Mouse (Mus musculus) embryonic facial prominence, embryonic 11.5 days (tissue): ENCODE measurements around the gene Runx3. TPM values are rescaled to one million over a fixed set of nuclear protein-coding genes. Genes with fewer than 3 reads are reported as not detected.
"Not testable (repeated sequence)": the region's sequence is repeated elsewhere in the genome, so short reads cannot be mapped to it uniquely, and the experiment has no call there.

Experiments used
- ATAC-seq: fragments of 200-750 bp; cut with Nextera tagmentation; replicated peaks from 2 replicates; pipeline ENCODE4 v1.8.0; 2017; ENCODE audit warnings: low read depth; ENCODE audit not compliant: insufficient number of reproducible peaks, low FRiP score, low TSS enrichment
- DNase-seq: peaks from one replicate; pipeline ENCODE4 v3.0.0-alpha.2; 2015; ENCODE audit warnings: low spot score
- H3K27ac ChIP-seq: fragments of 300-500 bp; sonication (generic); replicated peaks from 2 replicates; pipeline ENCODE4 v1.5.1; 2014; ENCODE audit warnings: mild to moderate bottlenecking, low read depth, low read length, control low read depth
- H3K27me3 ChIP-seq: fragments of 300-500 bp; sonication (generic); 2 replicates; pipeline ENCODE4 v1.6.1; 2014; ENCODE audit warnings: mild to moderate bottlenecking, low read length, moderate library complexity, mixed read lengths; ENCODE audit not compliant: control insufficient read depth, insufficient read depth
- H3K36me3 ChIP-seq: fragments of 300-500 bp; sonication (generic); replicated peaks from 2 replicates; pipeline ENCODE4 v1.6.1; 2014; ENCODE audit warnings: low read depth, mild to moderate bottlenecking, low read length, moderate library complexity, mixed read lengths; ENCODE audit not compliant: control insufficient read depth, insufficient read depth
- H3K4me1 ChIP-seq: fragments of 300-500 bp; sonication (generic); 2 replicates; pipeline ENCODE4 v1.6.1; 2014; ENCODE audit warnings: low read length, mixed read lengths; ENCODE audit not compliant: control insufficient read depth, insufficient read depth
- H3K4me2 ChIP-seq: fragments of 300-500 bp; sonication (generic); 2 replicates; pipeline ENCODE4 v1.6.1; 2014; ENCODE audit warnings: low read depth, mild to moderate bottlenecking, control low read depth, low read length, moderate library complexity
- H3K4me3 ChIP-seq: fragments of 300-500 bp; sonication (generic); 2 replicates; pipeline ENCODE4 v1.5.1; 2014; ENCODE audit warnings: low read depth, low read length, control low read depth
- H3K9ac ChIP-seq: fragments of 300-500 bp; sonication (generic); replicated peaks from 2 replicates; pipeline ENCODE4 v1.6.1; 2014; ENCODE audit warnings: mild to moderate bottlenecking, control low read depth, low read length
- H3K9me3 ChIP-seq: fragments of 300-500 bp; sonication (generic); replicated peaks from 2 replicates; pipeline ENCODE4 v1.6.1; 2016; ENCODE audit warnings: mild to moderate bottlenecking, low read length, inconsistent platforms, mixed read lengths; ENCODE audit not compliant: control insufficient read depth
- WGBS: fragments of 180-500 bp; shearing (Covaris S2); extraction: QIAGEN DNeasy Blood & Tissue Kit; methylation state at CpG from one replicate; pipeline ENCODE4 v1.1.7; 2014; 5-methylcytosine and 5-hydroxymethylcytosine counted together
- polyA plus RNA-seq: library from polyadenylated mRNA; unstranded; fragments of >200 nt; fragmentation: Nextera tagmentation; extraction: Ambion mirVana; gene quantifications from 2 replicates; pipeline ENCODE4 v1.2.1, GENCODE M21; 2014

The Runx3 gene
- polyA plus RNA-seq, 1 experiment from 2014 or later: 0.48 TPM

GRCm38 (mm10) chr4:135171304-135171875 lies 50.9 kb downstream of the Runx3 start:
- ATAC-seq: 0 out of 2 replicates have a peak, but pooled peaks have one; percentile 20
- 34% methylated on average over 12 of the region's 12 CpGs for WGBS
- no peaks in the 10 kb centered on the region for H3K36me3 ChIP-seq
- DNase-seq: peak; percentile 30
- H3K4me2 ChIP-seq: no peak overlapping the region
- H3K4me3 ChIP-seq: no peak overlapping the region
- no peaks in the 10 kb centered on the region for H3K9me3 ChIP-seq
- peaks cover 27% of the 10 kb centered on the region for H3K4me1 ChIP-seq
- no peak overlapping the region for H3K27ac ChIP-seq
- no peak overlapping the region for H3K9ac ChIP-seq
- peaks cover 21% of the 10 kb centered on the region for H3K27me3 ChIP-seq

DNA sequence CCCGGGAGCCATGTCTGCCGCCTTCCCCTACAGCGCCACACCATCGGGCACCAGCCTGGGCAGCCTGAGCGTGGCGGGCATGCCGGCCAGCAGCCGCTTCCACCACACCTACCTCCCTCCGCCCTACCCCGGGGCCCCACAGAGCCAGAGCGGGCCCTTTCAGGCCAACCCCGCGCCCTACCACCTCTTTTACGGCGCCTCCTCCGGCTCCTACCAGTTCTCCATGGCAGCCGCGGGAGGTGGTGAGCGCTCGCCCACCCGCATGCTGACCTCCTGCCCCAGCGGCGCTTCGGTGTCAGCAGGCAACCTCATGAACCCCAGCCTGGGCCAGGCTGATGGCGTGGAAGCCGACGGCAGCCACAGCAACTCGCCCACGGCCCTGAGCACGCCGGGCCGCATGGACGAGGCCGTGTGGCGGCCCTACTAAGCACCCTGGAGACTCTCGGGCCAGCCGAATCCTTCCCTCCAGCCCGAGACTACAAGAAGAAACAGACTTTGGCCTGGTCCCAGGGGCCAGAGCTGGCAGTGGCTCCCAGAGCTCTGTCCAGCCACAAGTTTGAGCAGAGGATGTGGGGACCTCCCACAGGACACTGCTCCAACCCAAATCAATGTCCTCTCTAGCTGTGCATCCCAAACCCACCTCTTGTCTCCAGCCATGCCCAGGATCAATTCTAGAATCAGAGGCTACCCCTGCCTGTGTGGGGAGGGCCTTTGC lies 55.1 kb downstream of the Runx3 start:
- ATAC-seq (no peak), DNase-seq (no peak)
- Histone ChIP-seq H3K4me1 (peaks cover 9% of the 10 kb centered on the region), H3K9me3 (no peaks in the 10 kb centered on the region), H3K4me3 (peak overlapping the region; percentile 21; the same call in 1 of the 2 replicates), H3K4me2 (peak overlapping the region; percentile 44), H3K27me3 (peaks cover 11% of the 10 kb centered on the region), H3K36me3 (no peaks in the 10 kb centered on the region), H3K9ac (peak overlapping the region; percentile 54), H3K27ac (no peak overlapping the region)
- WGBS: 4% methylated on average over 38 of the region's 38 CpGs

DNA sequence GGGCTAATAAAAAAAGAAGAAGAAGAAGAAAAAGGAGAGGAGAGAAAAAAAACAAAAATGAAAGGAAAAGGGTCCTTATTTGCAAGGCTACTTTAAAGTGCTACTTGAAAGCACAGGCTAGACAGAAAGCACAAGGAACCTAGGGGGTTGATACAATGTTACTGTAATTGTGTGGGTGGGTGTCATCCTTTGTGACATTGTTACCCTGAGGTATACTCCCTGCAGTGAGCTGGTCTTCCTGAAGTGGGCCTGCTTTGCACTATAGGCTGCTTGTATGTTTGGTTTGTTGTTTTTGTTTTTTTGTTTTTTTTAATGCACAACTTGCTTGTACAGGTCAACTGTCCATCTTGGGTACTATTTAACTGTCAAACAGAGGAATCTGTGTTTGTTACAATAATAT lies 57.1 kb downstream of the Runx3 start:
- H3K4me3 ChIP-seq: no peak overlapping the region
- no peaks in the 10 kb centered on the region for H3K36me3 ChIP-seq
- H3K27ac ChIP-seq: no peak overlapping the region
- H3K4me2 ChIP-seq: no peak overlapping the region
- H3K4me1 ChIP-seq: peaks cover 9% of the 10 kb centered on the region
- H3K9ac ChIP-seq: no peak overlapping the region
- H3K27me3 ChIP-seq: peaks cover 11% of the 10 kb centered on the region
- H3K9me3 ChIP-seq: no peaks in the 10 kb centered on the region
- DNase-seq (no peak), ATAC-seq (no peak)

GRCm38 (mm10) chr4:135179077-135179481 lies 58.6 kb downstream of the Runx3 start:
- no peak overlapping the region for H3K4me2 ChIP-seq
- no peak overlapping the region for H3K4me3 ChIP-seq
- H3K27me3 ChIP-seq: peaks cover 11% of the 10 kb centered on the region
- no peak overlapping the region for H3K9ac ChIP-seq
- H3K27ac ChIP-seq: no peak overlapping the region
- H3K4me1 ChIP-seq: peaks cover 4% of the 10 kb centered on the region
- no peaks in the 10 kb centered on the region for H3K9me3 ChIP-seq
- no peak for DNase-seq
- no peak for ATAC-seq
- no peaks in the 10 kb centered on the region for H3K36me3 ChIP-seq
- 24% methylated on average over 5 of the region's 5 CpGs for WGBS

- Histone ChIP-seq H3K9ac (no peak overlapping the region), H3K9me3 (no peaks in the 10 kb centered on the region), H3K4me3 (no peak overlapping the region), H3K27me3 (no peaks in the 10 kb centered on the region), H3K36me3 (no peaks in the 10 kb centered on the region), H3K4me1 (no peaks in the 10 kb centered on the region; the same call in 1 of the 2 replicates), H3K4me2 (no peak overlapping the region), H3K27ac (no peak overlapping the region)
- ATAC-seq (no peak), DNase-seq (no peak)
- 87% methylated on average over 4 of the region's 4 CpGs for WGBS
These were observed 61.4 kb downstream of the Runx3 start for GRCm38 (mm10) chr4:135181819-135182218.

GRCm38 (mm10) chr4:135184277-135184676 lies 63.8 kb downstream of the Runx3 start:
- ATAC-seq, H3K4me3 ChIP-seq, H3K27ac ChIP-seq, H3K4me2 ChIP-seq, H3K9ac ChIP-seq, DNase-seq, H3K36me3 ChIP-seq, H3K9me3 ChIP-seq, H3K27me3 ChIP-seq, H3K4me1 ChIP-seq: not testable (repeated sequence)
- 95% methylated on average over 5 of the region's 13 CpGs for WGBS

DNA sequence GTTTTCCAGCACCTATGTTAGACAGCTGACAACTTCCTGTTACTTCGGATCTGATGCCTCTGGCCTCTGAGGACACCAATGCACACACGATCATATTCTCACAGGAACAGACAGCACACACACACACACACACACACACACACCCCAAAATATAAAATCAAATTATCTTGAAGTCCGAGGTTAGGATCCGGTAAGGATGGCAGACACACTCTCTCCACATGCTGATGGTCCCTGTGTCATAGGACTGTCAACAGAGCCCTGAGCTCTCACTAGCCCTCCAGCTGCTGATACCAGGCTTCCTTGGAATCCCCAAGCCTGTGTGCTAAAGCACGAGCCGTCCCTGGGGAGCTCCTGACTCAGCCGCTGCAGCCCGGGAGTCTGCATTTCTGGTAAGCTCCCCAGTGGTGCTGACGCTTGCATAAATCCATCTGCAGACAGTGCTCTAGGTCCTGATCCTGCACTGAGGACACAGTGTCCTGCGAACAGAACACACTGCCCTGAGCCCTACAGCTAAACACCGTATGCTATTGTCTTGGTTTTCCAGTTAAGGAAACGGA lies 69.1 kb downstream of the Runx3 start:
- no peak overlapping the region for H3K27ac ChIP-seq
- H3K4me3 ChIP-seq: no peak overlapping the region
- no peaks in the 10 kb centered on the region; the same call in 1 of the 2 replicates for H3K4me1 ChIP-seq
- H3K4me2 ChIP-seq: no peak overlapping the region
- H3K36me3 ChIP-seq: no peaks in the 10 kb centered on the region
- H3K9ac ChIP-seq: no peak overlapping the region
- DNase-seq (no peak), ATAC-seq (no peak)
- 77% methylated on average over 12 of the region's 12 CpGs for WGBS
- no peaks in the 10 kb centered on the region for H3K9me3 ChIP-seq
- no peaks in the 10 kb centered on the region; the same call in 1 of the 2 replicates for H3K27me3 ChIP-seq

- 97% methylated on average over 1 of the region's 1 CpGs for WGBS
- no peak overlapping the region for H3K27ac ChIP-seq
These were observed 69.9 kb downstream of the Runx3 start for GRCm38 (mm10) chr4:135190364-135190763.

More at GRCm38 (mm10) chr4:135190364-135190763, 69.9 kb downstream of the Runx3 start:
- no peak overlapping the region for H3K9ac ChIP-seq
- DNase-seq: no peak
- no peak overlapping the region for H3K4me3 ChIP-seq
- no peak for ATAC-seq
- H3K9me3 ChIP-seq: no peaks in the 10 kb centered on the region
- H3K4me2 ChIP-seq: no peak overlapping the region
- H3K27me3 ChIP-seq: no peaks in the 10 kb centered on the region; the same call in 1 of the 2 replicates
- no peaks in the 10 kb centered on the region; the same call in 1 of the 2 replicates for H3K4me1 ChIP-seq
- no peaks in the 10 kb centered on the region for H3K36me3 ChIP-seq
